Mouse (Mus musculus) cerebellum, adult 2 months (tissue): ENCODE data around the gene Dennd6a. TPM values are rescaled to one million over a fixed set of nuclear protein-coding genes. Genes with fewer than 3 reads are reported as not detected.

Experiments
- DNase-seq, 2 experiments: peaks; one replicate each; pipeline ENCODE4 v3.0.0; 2021
- H3K27ac ChIP-seq: fragments of 200-500 bp; 2 replicates; pipeline ENCODE4 v1.5.1; 2012; ENCODE audit warnings: low read length, control low read depth, inconsistent platforms; ENCODE audit not compliant: insufficient read depth
- H3K27me3 ChIP-seq: fragments of 200-500 bp; 2 replicates; pipeline ENCODE4 v1.6.1; 2012; ENCODE audit warnings: inconsistent platforms, mild to moderate bottlenecking, low read length, moderate library complexity; ENCODE audit not compliant: control insufficient read depth, insufficient read depth
- H3K4me1 ChIP-seq: fragments of 200-500 bp; 2 replicates; pipeline ENCODE4 v1.6.1; 2011; ENCODE audit warnings: low read length; ENCODE audit not compliant: control insufficient read depth, insufficient read depth
- H3K4me3 ChIP-seq: fragments of 200-500 bp; replicated peaks from 2 replicates; pipeline ENCODE3; 2011; ENCODE audit warnings: mild to moderate bottlenecking, low read depth, low read length, control low read depth; ENCODE audit not compliant: insufficient read depth
- CTCF ChIP-seq: fragments of 200-500 bp; IDR thresholded peaks from 2 replicates; pipeline ENCODE4 v1.5.1; 2011; ENCODE audit warnings: low read depth, mild to moderate bottlenecking, control low read depth, low read length, moderate library complexity, borderline replicate concordance; ENCODE audit not compliant: insufficient read depth
- POLR2A ChIP-seq: fragments of 200-500 bp; IDR thresholded peaks from 2 replicates; pipeline ENCODE4 v1.6.1; 2011; ENCODE audit warnings: low read length, control low read depth, borderline replicate concordance; ENCODE audit not compliant: insufficient read depth
- WGBS: fragments of 180-500 bp; shearing (Covaris S2); methylation state at CpG from one replicate; pipeline ENCODE4 v1.1.7; 2018; 5-methylcytosine and 5-hydroxymethylcytosine counted together
- polyA plus RNA-seq: library from polyadenylated mRNA; depleted of rRNA; stranded (reverse); fragments of >200 nt; gene quantifications from 2 replicates; pipeline ENCODE4 v1.2.3, GENCODE M21; 2012

The Dennd6a gene
- polyA plus RNA-seq, 1 experiment = 21.4 TPM

- DNase-seq = no peak
- H3K4me3 ChIP-seq = no peak overlapping the region
- H3K27me3 ChIP-seq = no peaks in the 10 kb centered on the region
- no peaks in the 10 kb centered on the region for H3K4me1 ChIP-seq
- 84% methylated on average over 2 of the region's 2 CpGs for WGBS
- TF ChIP-seq CTCF = no peak
- TF ChIP-seq POLR2A = no peak
- no peak overlapping the region for H3K27ac ChIP-seq
These were observed 21.2 kb upstream of the Dennd6a start for GRCm38 (mm10) chr14:26552441-26552840.

GRCm38 (mm10) chr14:26552853-26553252, 20.8 kb upstream of the Dennd6a start:
- Histone ChIP-seq H3K4me3 (no peak overlapping the region), H3K4me1 (no peaks in the 10 kb centered on the region), H3K27ac (no peak overlapping the region), H3K27me3 (no peaks in the 10 kb centered on the region)
- DNase-seq = no peak
- TF ChIP-seq POLR2A (no peak), CTCF (no peak)
- 91% methylated on average over 3 of the region's 3 CpGs for WGBS

- WGBS = 69% methylated on average over 1 of the region's 1 CpGs
These were observed 16.1 kb upstream of the Dennd6a start for GRCm38 (mm10) chr14:26557581-26557980.

GRCm38 (mm10) chr14:26558536-26558935, 15.1 kb upstream of the Dennd6a start:
- no peak for DNase-seq
- Histone ChIP-seq H3K27me3 (no peaks in the 10 kb centered on the region), H3K4me3 (no peak overlapping the region), H3K4me1 (no peaks in the 10 kb centered on the region), H3K27ac (no peak overlapping the region)
- no peak for TF ChIP-seq CTCF
- TF ChIP-seq POLR2A = no peak
- 89% methylated on average over 7 of the region's 7 CpGs for WGBS

More at GRCm38 (mm10) chr14:26557581-26557980, 16.1 kb upstream of the Dennd6a start:
- TF ChIP-seq CTCF (no peak), POLR2A (no peak)
- H3K4me3 ChIP-seq = no peak overlapping the region
- no peak for DNase-seq
- no peak overlapping the region for H3K27ac ChIP-seq
- no peaks in the 10 kb centered on the region for H3K4me1 ChIP-seq
- no peaks in the 10 kb centered on the region for H3K27me3 ChIP-seq

DNA sequence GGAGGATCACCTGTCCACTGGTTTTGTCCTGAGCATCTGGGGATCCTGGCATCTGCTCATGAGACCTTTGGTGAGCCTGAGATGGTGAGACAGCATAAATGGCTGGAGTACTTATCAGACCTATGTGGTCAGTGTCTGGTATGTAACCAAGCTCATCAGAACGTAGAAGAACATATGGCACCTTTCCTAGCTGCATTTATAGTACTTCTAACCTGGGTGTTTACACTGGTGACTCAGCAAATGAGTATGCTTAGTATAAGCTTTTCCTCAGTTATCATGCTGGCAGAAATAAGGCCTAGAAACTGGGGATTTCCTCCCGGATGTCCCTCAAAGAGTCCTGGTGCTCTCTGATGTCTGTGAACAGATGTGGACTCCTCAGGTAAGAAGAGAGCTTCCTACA, 11.4 kb upstream of the Dennd6a start:
- Histone ChIP-seq H3K4me1 (no peaks in the 10 kb centered on the region), H3K4me3 (no peak overlapping the region), H3K27me3 (no peaks in the 10 kb centered on the region; the same call in 1 of the 2 replicates), H3K27ac (no peak overlapping the region)
- no peak for TF ChIP-seq POLR2A
- no peak for TF ChIP-seq CTCF
- no peak for DNase-seq
- WGBS = 80% methylated on average over 2 of the region's 2 CpGs

DNA sequence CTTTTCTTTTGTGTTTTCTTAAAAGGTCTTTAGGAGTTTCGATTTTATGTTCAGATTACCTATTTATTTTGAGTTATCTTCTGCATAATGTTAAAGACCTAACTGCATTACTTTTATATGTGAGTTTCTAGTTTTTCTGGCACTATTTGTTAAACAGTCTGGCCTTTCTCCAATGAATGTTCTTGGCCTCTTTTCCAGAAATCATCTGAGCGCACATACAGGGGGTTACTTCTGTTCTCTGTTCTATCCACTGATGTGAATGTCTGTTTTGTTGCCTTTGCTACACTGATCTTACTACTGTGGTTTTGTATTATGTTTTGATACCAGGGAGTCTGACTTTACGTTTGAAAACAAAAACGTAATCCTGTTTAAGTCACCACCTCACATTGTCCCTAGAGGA, 3.8 kb upstream of the Dennd6a start:
- no peak for DNase-seq
- WGBS = 57% methylated on average over 4 of the region's 4 CpGs
- TF ChIP-seq CTCF (no peak), POLR2A (no peak)
- Histone ChIP-seq H3K27me3 (no peaks in the 10 kb centered on the region; the same call in 1 of the 2 replicates), H3K27ac (no peak overlapping the region), H3K4me1 (no peaks in the 10 kb centered on the region), H3K4me3 (no peak overlapping the region)

GRCm38 (mm10) chr14:26571951-26572675, 1.5 kb upstream of the Dennd6a start:
- H3K27me3 ChIP-seq = no peaks in the 10 kb centered on the region; the same call in 1 of the 2 replicates
- H3K4me3 ChIP-seq = no peak overlapping the region
- TF ChIP-seq POLR2A = no peak
- no peak for TF ChIP-seq CTCF
- WGBS = 52% methylated on average over 4 of the region's 4 CpGs
- no peaks in the 10 kb centered on the region for H3K4me1 ChIP-seq
- H3K27ac ChIP-seq = no peak overlapping the region
- no peak for DNase-seq

- 31% methylated on average over 3 of the region's 3 CpGs for WGBS
- Histone ChIP-seq H3K27me3 (no peaks in the 10 kb centered on the region), H3K4me3 (no peak overlapping the region), H3K4me1 (no peaks in the 10 kb centered on the region; the same call in 1 of the 2 replicates), H3K27ac (no peak overlapping the region)
- peak; percentile 29 to 51 for DNase-seq
- no peak for TF ChIP-seq POLR2A
- no peak for TF ChIP-seq CTCF
These were observed 2.7 kb downstream of the Dennd6a start for GRCm38 (mm10) chr14:26576255-26576780.
